Mouse (Mus musculus): ENCODE data around the gene Rab26. TPM values are rescaled to one million over a fixed set of nuclear protein-coding genes. Genes with fewer than 3 reads are reported as not detected.
A peak's percentile ranks its signal among the peaks of the same experiment; 100 is the strongest.

Gene Rab26
- polyA plus RNA-seq, 1 experiment from 2014 or later: 4.9 TPM

- peak; percentile 85 for DNase-seq
Measured at GRCm38 (mm10) chr17:24529007-24529451, 5.0 kb downstream of the Rab26 start.

GRCm38 (mm10) chr17:24528560-24528918, 5.5 kb downstream of the Rab26 start:
- H3K9ac ChIP-seq (replicated peaks; ENCODE audit: low read length): peak overlapping the region; percentile 49
- H3K9me3 ChIP-seq (ENCODE audit: control insufficient read depth, low read length): no peaks in the 10 kb centered on the region
- ATAC-seq (ENCODE audit: low FRiP score, low TSS enrichment) (no peak), DNase-seq (peak; percentile 23)
- H3K4me2 ChIP-seq (ENCODE audit: low read length): peak overlapping the region; percentile 91
- no peaks in the 10 kb centered on the region for H3K27me3 ChIP-seq (ENCODE audit: control insufficient read depth, insufficient read depth, low read length)
- H3K36me3 ChIP-seq (ENCODE audit: control insufficient read depth, insufficient read depth, low read length): peaks cover 23% of the 10 kb centered on the region
- H3K4me1 ChIP-seq (ENCODE audit: control insufficient read depth, insufficient read depth, low read length): peaks cover 30% of the 10 kb centered on the region
- peak overlapping the region; percentile 79 for H3K27ac ChIP-seq (replicated peaks; ENCODE audit: low read depth, low read length)
- WGBS: under 1% methylated on average over 8 of the region's 8 CpGs
- peak overlapping the region; percentile 81 for H3K4me3 ChIP-seq (replicated peaks; ENCODE audit: low read depth, low read length)

More at GRCm38 (mm10) chr17:24529007-24529451, 5.0 kb downstream of the Rab26 start:
- Histone ChIP-seq H3K4me3 (replicated peaks; ENCODE audit: low read depth, low read length) (peak overlapping the region; percentile 81), H3K4me2 (ENCODE audit: low read length) (peak overlapping the region; percentile 91), H3K36me3 (ENCODE audit: control insufficient read depth, insufficient read depth, low read length) (peaks cover 23% of the 10 kb centered on the region), H3K27me3 (ENCODE audit: control insufficient read depth, insufficient read depth, low read length) (no peaks in the 10 kb centered on the region), H3K9me3 (ENCODE audit: control insufficient read depth, low read length) (no peaks in the 10 kb centered on the region), H3K27ac (replicated peaks; ENCODE audit: low read depth, low read length) (no peak overlapping the region), H3K9ac (replicated peaks; ENCODE audit: low read length) (peak overlapping the region; percentile 49), H3K4me1 (ENCODE audit: control insufficient read depth, insufficient read depth, low read length) (peaks cover 30% of the 10 kb centered on the region)
- ATAC-seq (ENCODE audit: low FRiP score, low TSS enrichment): no peak
- 2% methylated on average over 4 of the region's 4 CpGs for WGBS

DNA sequence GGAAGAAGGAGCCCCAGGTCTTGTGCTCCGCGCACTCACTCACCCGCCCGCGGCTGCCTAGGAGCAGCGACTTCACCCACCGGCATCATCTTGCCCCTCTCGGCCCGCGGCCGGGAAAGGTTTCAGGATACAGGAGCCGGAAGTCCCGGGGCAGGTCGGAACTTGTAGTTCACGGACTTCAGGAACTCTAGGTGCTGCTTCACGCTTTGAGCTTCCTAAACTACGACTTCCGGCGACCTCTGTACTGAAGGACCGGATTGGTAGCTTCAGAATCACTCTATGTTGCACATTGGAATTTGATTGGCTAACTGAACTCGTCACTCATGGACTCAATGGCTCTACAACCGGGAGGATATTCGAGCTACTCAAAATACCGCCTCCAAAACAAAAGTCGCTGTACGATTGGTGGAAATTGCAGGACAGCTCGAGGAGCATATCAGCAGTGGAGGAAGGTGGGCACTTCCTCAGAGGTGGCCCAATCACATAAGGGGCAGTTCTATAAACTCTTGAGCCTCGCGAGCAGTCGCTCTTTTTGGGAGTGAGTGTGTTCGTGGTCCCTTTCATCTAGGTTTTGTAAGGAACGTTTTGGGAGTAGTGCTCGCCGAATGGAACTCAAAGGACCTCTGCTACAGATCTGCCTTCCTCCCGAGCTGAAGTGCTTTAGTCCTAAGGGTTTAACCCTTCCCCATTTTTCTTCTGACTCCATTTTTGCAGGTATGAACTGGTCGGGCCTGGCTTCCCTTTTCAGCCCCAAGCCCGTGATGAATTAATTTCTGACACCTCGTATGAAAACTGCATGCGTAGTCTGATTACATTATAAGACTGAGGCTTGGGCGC, 6.1 kb downstream of the Rab26 start, which contains the start of gene Traf7:
Traf7 (minus strand) TSS at position 216 of the 837 bp plus-strand sequence.
- WGBS: under 1% methylated on average over 40 of the region's 40 CpGs
- Histone ChIP-seq H3K4me2 (ENCODE audit: low read length) (peak within 1 kb of the TSS; percentile 91), H3K9me3 (ENCODE audit: control insufficient read depth, low read length) (no peaks in the 10 kb centered on the region), H3K27ac (replicated peaks; ENCODE audit: low read depth, low read length) (peak within 1 kb of the TSS; percentile 79), H3K9ac (replicated peaks; ENCODE audit: low read length) (peak within 1 kb of the TSS; percentile 82), H3K36me3 (ENCODE audit: control insufficient read depth, insufficient read depth, low read length) (peaks cover 23% of the 10 kb centered on the region), H3K4me1 (ENCODE audit: control insufficient read depth, insufficient read depth, low read length) (peaks cover 25% of the 10 kb centered on the region), H3K27me3 (ENCODE audit: control insufficient read depth, insufficient read depth, low read length) (no peaks in the 10 kb centered on the region), H3K4me3 (replicated peaks; ENCODE audit: low read depth, low read length) (peak within 1 kb of the TSS; percentile 81)
- DNase-seq (peak; percentile 97), ATAC-seq (ENCODE audit: low FRiP score, low TSS enrichment) (peak; percentile 98)

- DNase-seq (no peak), ATAC-seq (ENCODE audit: low FRiP score, low TSS enrichment) (no peak; the same call in 1 of the 2 replicates)
- Histone ChIP-seq H3K36me3 (ENCODE audit: control insufficient read depth, insufficient read depth, low read length) (peaks cover 23% of the 10 kb centered on the region), H3K4me3 (replicated peaks; ENCODE audit: low read depth, low read length) (peak overlapping the region; percentile 81), H3K27ac (replicated peaks; ENCODE audit: low read depth, low read length) (peak overlapping the region; percentile 77), H3K9me3 (ENCODE audit: control insufficient read depth, low read length) (no peaks in the 10 kb centered on the region), H3K27me3 (ENCODE audit: control insufficient read depth, insufficient read depth, low read length) (no peaks in the 10 kb centered on the region), H3K4me1 (ENCODE audit: control insufficient read depth, insufficient read depth, low read length) (peaks cover 24% of the 10 kb centered on the region), H3K4me2 (ENCODE audit: low read length) (peak overlapping the region; percentile 80), H3K9ac (replicated peaks; ENCODE audit: low read length) (peak overlapping the region; percentile 82)
- WGBS: under 1% methylated on average over 19 of the region's 19 CpGs
Measured at GRCm38 (mm10) chr17:24527315-24527714, 6.7 kb downstream of the Rab26 start.

DNA sequence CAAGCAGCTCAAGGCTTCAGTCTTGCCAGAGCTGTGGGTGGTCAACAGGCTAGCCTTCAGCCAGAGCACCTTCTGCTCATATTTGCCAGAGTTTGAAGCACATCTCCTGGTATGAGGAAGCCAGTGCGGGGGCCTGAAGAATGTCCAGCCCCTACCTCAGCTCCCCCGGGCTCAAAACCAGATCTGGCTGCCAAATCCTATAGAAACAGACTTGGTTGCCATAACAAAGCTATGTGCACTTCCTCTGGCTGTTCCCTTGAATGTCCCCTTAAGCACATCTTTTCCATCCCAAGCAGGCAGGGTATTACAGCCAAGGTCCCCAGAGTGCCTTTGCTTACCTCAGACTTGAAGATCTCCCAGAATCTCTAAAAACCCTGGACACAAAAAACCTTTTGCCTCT, 9.3 kb downstream of the Rab26 start:
- Histone ChIP-seq H3K4me3 (replicated peaks; ENCODE audit: low read depth, low read length) (no peak overlapping the region), H3K4me2 (ENCODE audit: low read length) (no peak overlapping the region), H3K4me1 (ENCODE audit: control insufficient read depth, insufficient read depth, low read length) (peaks cover 20% of the 10 kb centered on the region), H3K36me3 (ENCODE audit: control insufficient read depth, insufficient read depth, low read length) (peaks cover 17% of the 10 kb centered on the region; the same call in 1 of the 2 replicates), H3K27ac (replicated peaks; ENCODE audit: low read depth, low read length) (no peak overlapping the region), H3K9ac (replicated peaks; ENCODE audit: low read length) (no peak overlapping the region), H3K9me3 (ENCODE audit: control insufficient read depth, low read length) (no peaks in the 10 kb centered on the region), H3K27me3 (ENCODE audit: control insufficient read depth, insufficient read depth, low read length) (no peaks in the 10 kb centered on the region)
- ATAC-seq (ENCODE audit: low FRiP score, low TSS enrichment) (no peak), DNase-seq (no peak)
- WGBS: 78% methylated on average over 2 of the region's 2 CpGs

DNA sequence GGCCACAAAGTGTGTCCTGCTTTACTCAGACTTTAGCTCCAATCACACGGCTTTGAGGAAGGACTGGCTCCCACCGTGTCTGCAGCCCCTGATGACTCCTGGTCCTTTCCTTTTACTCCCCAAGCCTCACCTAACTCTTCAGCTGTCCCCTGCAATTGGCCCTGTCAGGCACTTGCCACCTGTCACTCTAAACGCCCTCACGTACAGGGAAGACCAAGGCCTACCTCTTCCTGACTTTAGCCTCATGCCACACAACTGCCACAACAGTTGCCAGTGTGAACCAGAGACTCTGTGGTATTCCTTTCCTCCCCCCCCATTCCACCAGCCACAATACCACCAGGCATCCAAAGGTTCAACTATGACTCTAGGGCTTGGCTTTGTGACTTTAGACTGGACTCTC, 13.6 kb downstream of the Rab26 start:
- Histone ChIP-seq H3K4me2 (ENCODE audit: low read length) (no peak overlapping the region), H3K9me3 (ENCODE audit: control insufficient read depth, low read length) (no peaks in the 10 kb centered on the region), H3K27me3 (ENCODE audit: control insufficient read depth, insufficient read depth, low read length) (no peaks in the 10 kb centered on the region), H3K9ac (replicated peaks; ENCODE audit: low read length) (no peak overlapping the region), H3K27ac (replicated peaks; ENCODE audit: low read depth, low read length) (no peak overlapping the region), H3K36me3 (ENCODE audit: control insufficient read depth, insufficient read depth, low read length) (peaks cover 49% of the 10 kb centered on the region), H3K4me1 (ENCODE audit: control insufficient read depth, insufficient read depth, low read length) (no peaks in the 10 kb centered on the region), H3K4me3 (replicated peaks; ENCODE audit: low read depth, low read length) (no peak overlapping the region)
- ATAC-seq (ENCODE audit: low FRiP score, low TSS enrichment): no peak
- DNase-seq: no peak
- WGBS: 94% methylated on average over 4 of the region's 4 CpGs

GRCm38 (mm10) chr17:24514270-24515257, 19.4 kb downstream of the Rab26 start:
- Histone ChIP-seq H3K4me3 (replicated peaks; ENCODE audit: low read depth, low read length) (no peak overlapping the region), H3K9ac (replicated peaks; ENCODE audit: low read length) (no peak overlapping the region), H3K4me1 (ENCODE audit: control insufficient read depth, insufficient read depth, low read length) (no peaks in the 10 kb centered on the region), H3K36me3 (ENCODE audit: control insufficient read depth, insufficient read depth, low read length) (peaks cover 86% of the 10 kb centered on the region), H3K27ac (replicated peaks; ENCODE audit: low read depth, low read length) (no peak overlapping the region), H3K4me2 (ENCODE audit: low read length) (no peak overlapping the region), H3K27me3 (ENCODE audit: control insufficient read depth, insufficient read depth, low read length) (no peaks in the 10 kb centered on the region), H3K9me3 (ENCODE audit: control insufficient read depth, low read length) (no peaks in the 10 kb centered on the region)
- DNase-seq (no peak), ATAC-seq (ENCODE audit: low FRiP score, low TSS enrichment) (no peak)
- WGBS: 90% methylated on average over 24 of the region's 24 CpGs

DNA sequence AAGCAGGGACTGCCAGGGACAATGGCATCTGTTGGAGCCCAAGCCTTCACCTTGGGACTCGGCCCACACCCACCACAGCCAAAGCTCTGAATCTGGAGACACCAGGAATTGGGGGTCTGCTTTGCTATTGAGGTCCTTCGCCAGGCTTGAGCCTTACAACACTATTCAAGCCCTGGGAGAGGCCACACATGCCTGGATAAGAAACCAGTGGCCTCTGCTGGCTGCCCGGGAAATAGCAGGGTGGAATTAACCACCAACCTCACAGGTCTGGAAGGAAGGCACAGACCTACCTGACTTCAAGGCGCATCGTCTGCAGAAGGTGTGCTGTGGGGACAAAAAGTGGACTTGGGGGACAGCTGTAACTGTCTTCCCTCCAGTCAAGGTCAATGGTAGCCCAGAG, 20.4 kb downstream of the Rab26 start:
- ATAC-seq (ENCODE audit: low FRiP score, low TSS enrichment): peak; percentile 60; the same call in 1 of the 2 replicates
- peak; percentile 83 for DNase-seq
- Histone ChIP-seq H3K9ac (replicated peaks; ENCODE audit: low read length) (no peak overlapping the region), H3K27me3 (ENCODE audit: control insufficient read depth, insufficient read depth, low read length) (no peaks in the 10 kb centered on the region), H3K4me2 (ENCODE audit: low read length) (no peak overlapping the region), H3K9me3 (ENCODE audit: control insufficient read depth, low read length) (no peaks in the 10 kb centered on the region), H3K36me3 (ENCODE audit: control insufficient read depth, insufficient read depth, low read length) (peaks cover 91% of the 10 kb centered on the region), H3K4me3 (replicated peaks; ENCODE audit: low read depth, low read length) (no peak overlapping the region), H3K4me1 (ENCODE audit: control insufficient read depth, insufficient read depth, low read length) (no peaks in the 10 kb centered on the region), H3K27ac (replicated peaks; ENCODE audit: low read depth, low read length) (no peak overlapping the region)
- WGBS: 53% methylated on average over 5 of the region's 5 CpGs
